Mouse (Mus musculus): ENCODE data around the gene Snai3. TPM values are rescaled to one million over a fixed set of nuclear protein-coding genes. Genes with fewer than 3 reads are reported as not detected.
A peak's percentile ranks its signal among the peaks of the same experiment; 100 is the strongest.

Snai3 gene
- polyA plus RNA-seq, 1 experiment from 2014 or later = 2.3 TPM

DNA sequence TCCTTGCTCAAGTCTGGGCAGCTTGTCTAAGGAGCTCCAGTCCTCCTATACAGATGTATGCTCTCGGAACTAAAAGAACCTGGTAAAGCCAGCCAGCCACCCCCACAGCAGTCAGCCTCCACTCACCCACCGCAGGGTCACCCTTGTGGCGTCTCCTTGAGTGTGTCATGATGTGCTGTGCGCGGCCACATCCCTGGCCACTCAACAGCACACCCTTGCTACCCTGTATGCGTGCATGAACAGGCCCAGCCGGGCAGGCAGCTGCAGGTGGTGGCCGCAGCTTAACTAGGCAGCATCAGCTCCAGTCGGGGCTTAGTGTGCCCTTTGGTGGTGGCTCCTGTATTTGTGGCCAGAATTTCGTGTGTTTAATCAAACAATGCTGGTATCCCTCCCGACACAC, 3.4 kb downstream of the Snai3 start:
- H3K9ac ChIP-seq = 0 out of 2 replicates have a peak overlapping the region, but pooled peaks have one; percentile 19
- no peak overlapping the region for H3K4me2 ChIP-seq
- H3K36me3 ChIP-seq = no peaks in the 10 kb centered on the region
- peaks cover 50% of the 10 kb centered on the region for H3K4me1 ChIP-seq (replicated peaks)
- H3K4me3 ChIP-seq = no peak overlapping the region
- WGBS = 65% methylated on average over 11 of the region's 11 CpGs
- no peak overlapping the region for H3K27ac ChIP-seq (ENCODE audit: poor library complexity, severe bottlenecking)
- H3K27me3 ChIP-seq (replicated peaks) = peaks cover 42% of the 10 kb centered on the region
- no peaks in the 10 kb centered on the region for H3K9me3 ChIP-seq (replicated peaks)
- no peak for ATAC-seq (ENCODE audit: insufficient number of reproducible peaks, low FRiP score)

DNA sequence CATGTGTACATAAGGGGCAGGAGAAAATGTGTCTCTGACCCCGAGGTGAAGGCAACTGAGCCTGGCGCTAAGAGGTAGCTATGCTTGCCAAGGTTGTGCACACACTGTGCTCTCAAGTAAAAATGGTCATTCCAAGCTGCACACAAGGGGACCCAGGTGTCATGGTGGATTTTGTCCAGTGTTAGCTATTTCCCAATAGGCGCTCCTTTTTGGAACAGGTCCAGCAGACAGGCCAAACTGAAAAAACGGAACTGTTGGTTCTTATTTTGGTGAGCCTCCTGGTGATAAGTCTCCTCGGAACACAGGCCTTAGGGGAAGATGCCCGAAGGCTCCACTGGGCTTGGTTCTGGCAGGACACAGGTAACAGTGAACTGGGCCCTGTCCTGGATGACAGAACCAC, 6.1 kb downstream of the Snai3 start:
- Histone ChIP-seq H3K9me3 (replicated peaks) (no peaks in the 10 kb centered on the region), H3K27me3 (replicated peaks) (peaks cover 16% of the 10 kb centered on the region), H3K4me2 (no peak overlapping the region), H3K36me3 (no peaks in the 10 kb centered on the region), H3K4me1 (replicated peaks) (peaks cover 45% of the 10 kb centered on the region), H3K27ac (ENCODE audit: poor library complexity, severe bottlenecking) (no peak overlapping the region), H3K9ac (no peak overlapping the region), H3K4me3 (no peak overlapping the region)
- WGBS = 83% methylated on average over 6 of the region's 6 CpGs
- no peak for ATAC-seq (ENCODE audit: insufficient number of reproducible peaks, low FRiP score)

DNA sequence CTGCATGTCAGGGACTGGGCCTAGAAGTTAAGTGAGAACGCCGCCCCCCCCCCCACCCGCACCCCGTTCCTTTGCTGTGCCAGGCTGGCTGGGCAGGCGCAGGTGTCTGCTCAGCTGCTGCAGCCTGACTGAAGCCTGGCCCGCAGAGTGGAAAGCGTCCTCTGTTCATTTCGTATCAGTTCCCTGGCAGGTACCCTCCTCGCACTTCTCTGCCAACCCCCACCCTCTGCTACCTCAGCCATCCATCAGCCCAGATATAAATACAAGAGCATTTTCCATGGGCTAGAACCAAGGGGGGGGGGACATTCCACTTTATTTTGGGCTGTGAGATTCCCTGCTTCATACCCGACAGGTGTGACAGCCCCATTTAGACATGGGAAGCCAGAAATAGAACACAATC, 8.4 kb downstream of the Snai3 start:
- H3K9ac ChIP-seq = no peak overlapping the region
- ATAC-seq (ENCODE audit: insufficient number of reproducible peaks, low FRiP score) = no peak
- H3K36me3 ChIP-seq = no peaks in the 10 kb centered on the region
- 63% methylated on average over 10 of the region's 10 CpGs for WGBS
- peaks cover 5% of the 10 kb centered on the region for H3K27me3 ChIP-seq (replicated peaks)
- H3K4me3 ChIP-seq = no peak overlapping the region
- H3K4me1 ChIP-seq (replicated peaks) = peaks cover 38% of the 10 kb centered on the region
- no peaks in the 10 kb centered on the region for H3K9me3 ChIP-seq (replicated peaks)
- peak overlapping the region; percentile 98 for H3K27ac ChIP-seq (ENCODE audit: poor library complexity, severe bottlenecking)
- H3K4me2 ChIP-seq = peak overlapping the region; percentile 12

GRCm38 (mm10) chr8:122451161-122451703, 9.3 kb downstream of the Snai3 start:
- ATAC-seq (ENCODE audit: insufficient number of reproducible peaks, low FRiP score) = peak; percentile 71
- peak overlapping the region; percentile 46 for H3K4me2 ChIP-seq
- H3K4me3 ChIP-seq = no peak overlapping the region
- 0 out of 2 replicates have a peak overlapping the region, but pooled peaks have one; percentile 37 for H3K9ac ChIP-seq
- H3K9me3 ChIP-seq (replicated peaks) = no peaks in the 10 kb centered on the region
- H3K27ac ChIP-seq (ENCODE audit: poor library complexity, severe bottlenecking) = peak overlapping the region; percentile 98
- no peaks in the 10 kb centered on the region for H3K36me3 ChIP-seq
- H3K27me3 ChIP-seq (replicated peaks) = peaks cover 4% of the 10 kb centered on the region; the same call in 1 of the 2 replicates
- H3K4me1 ChIP-seq (replicated peaks) = peaks cover 37% of the 10 kb centered on the region
- 32% methylated on average over 7 of the region's 7 CpGs for WGBS

GRCm38 (mm10) chr8:122445203-122445602, 15.3 kb downstream of the Snai3 start:
- Histone ChIP-seq H3K36me3 (no peaks in the 10 kb centered on the region), H3K4me3 (no peak overlapping the region), H3K27ac (ENCODE audit: poor library complexity, severe bottlenecking) (peak overlapping the region; percentile 93), H3K4me2 (peak overlapping the region; percentile 96), H3K9ac (0 out of 2 replicates have a peak overlapping the region, but pooled peaks have one; percentile 38), H3K27me3 (replicated peaks) (no peaks in the 10 kb centered on the region), H3K4me1 (replicated peaks) (peaks cover 31% of the 10 kb centered on the region), H3K9me3 (replicated peaks) (no peaks in the 10 kb centered on the region)
- ATAC-seq (ENCODE audit: insufficient number of reproducible peaks, low FRiP score) = no peak
- 57% methylated on average over 3 of the region's 3 CpGs for WGBS

GRCm38 (mm10) chr8:122444058-122444748, 16.3 kb downstream of the Snai3 start:
- Histone ChIP-seq H3K9ac (peak overlapping the region; percentile 76), H3K36me3 (peaks cover 8% of the 10 kb centered on the region), H3K4me1 (replicated peaks) (peaks cover 27% of the 10 kb centered on the region), H3K4me2 (peak overlapping the region; percentile 96), H3K27me3 (replicated peaks) (no peaks in the 10 kb centered on the region), H3K27ac (ENCODE audit: poor library complexity, severe bottlenecking) (peak overlapping the region; percentile 93), H3K9me3 (replicated peaks) (no peaks in the 10 kb centered on the region), H3K4me3 (peak overlapping the region; percentile 72)
- ATAC-seq (ENCODE audit: insufficient number of reproducible peaks, low FRiP score) = peak; percentile 30
- WGBS = 11% methylated on average over 19 of the region's 19 CpGs

- H3K4me3 ChIP-seq = peak within 1 kb of the TSS; percentile 72
- under 1% methylated on average over 47 of the region's 47 CpGs for WGBS
- peak within 1 kb of the TSS; percentile 93 for H3K27ac ChIP-seq (ENCODE audit: poor library complexity, severe bottlenecking)
- H3K9me3 ChIP-seq (replicated peaks) = no peaks in the 10 kb centered on the region
- peak within 1 kb of the TSS; percentile 96 for H3K4me2 ChIP-seq
- H3K4me1 ChIP-seq (replicated peaks) = peaks cover 29% of the 10 kb centered on the region
- ATAC-seq (ENCODE audit: insufficient number of reproducible peaks, low FRiP score) = peak; percentile 97
- peak within 1 kb of the TSS; percentile 88 for H3K9ac ChIP-seq
- no peaks in the 10 kb centered on the region for H3K27me3 ChIP-seq (replicated peaks)
- H3K36me3 ChIP-seq = peaks cover 16% of the 10 kb centered on the region
Measured at GRCm38 (mm10) chr8:122443262-122444006, 17.1 kb downstream of the Snai3 start, which contains the start of gene Mvd. Mvd (minus strand) TSS chr8:122443422.

DNA sequence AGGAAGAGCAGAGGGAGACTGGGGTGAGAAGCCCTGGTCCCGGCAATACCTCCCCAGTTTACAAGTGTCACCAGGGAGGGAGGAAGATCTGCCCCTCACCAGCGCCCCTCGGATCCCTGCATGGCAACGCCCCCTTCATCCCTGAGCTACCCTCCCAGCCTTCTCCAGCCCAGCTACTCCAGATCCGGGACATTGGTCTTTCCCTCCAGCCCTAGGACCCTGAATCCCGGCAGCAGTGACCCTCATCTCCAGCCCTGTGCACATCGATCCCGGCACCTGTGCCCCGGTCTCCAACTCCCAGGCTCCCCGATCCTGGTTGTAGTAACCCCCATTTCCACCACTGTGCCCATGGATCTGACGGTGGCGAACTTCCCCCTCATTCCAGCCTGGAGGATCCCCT, 17.8 kb downstream of the Snai3 start:
- ATAC-seq (ENCODE audit: insufficient number of reproducible peaks, low FRiP score) = peak; percentile 0; the same call in 1 of the 2 replicates
- WGBS = 1% methylated on average over 12 of the region's 12 CpGs
- Histone ChIP-seq H3K27me3 (replicated peaks) (no peaks in the 10 kb centered on the region), H3K9me3 (replicated peaks) (no peaks in the 10 kb centered on the region), H3K4me2 (peak overlapping the region; percentile 96), H3K9ac (peak overlapping the region; percentile 88), H3K4me3 (peak overlapping the region; percentile 72), H3K27ac (ENCODE audit: poor library complexity, severe bottlenecking) (peak overlapping the region; percentile 65), H3K36me3 (peaks cover 18% of the 10 kb centered on the region), H3K4me1 (replicated peaks) (peaks cover 35% of the 10 kb centered on the region)

GRCm38 (mm10) chr8:122442356-122442755, 18.2 kb downstream of the Snai3 start:
- Histone ChIP-seq H3K4me3 (peak overlapping the region; percentile 72), H3K4me2 (peak overlapping the region; percentile 96), H3K27ac (ENCODE audit: poor library complexity, severe bottlenecking) (peak overlapping the region; percentile 65; the same call in 1 of the 2 replicates), H3K27me3 (replicated peaks) (no peaks in the 10 kb centered on the region), H3K9me3 (replicated peaks) (no peaks in the 10 kb centered on the region), H3K9ac (peak overlapping the region; percentile 88), H3K4me1 (replicated peaks) (peaks cover 39% of the 10 kb centered on the region), H3K36me3 (peaks cover 22% of the 10 kb centered on the region)
- ATAC-seq (ENCODE audit: insufficient number of reproducible peaks, low FRiP score) = no peak
- 31% methylated on average over 7 of the region's 7 CpGs for WGBS

DNA sequence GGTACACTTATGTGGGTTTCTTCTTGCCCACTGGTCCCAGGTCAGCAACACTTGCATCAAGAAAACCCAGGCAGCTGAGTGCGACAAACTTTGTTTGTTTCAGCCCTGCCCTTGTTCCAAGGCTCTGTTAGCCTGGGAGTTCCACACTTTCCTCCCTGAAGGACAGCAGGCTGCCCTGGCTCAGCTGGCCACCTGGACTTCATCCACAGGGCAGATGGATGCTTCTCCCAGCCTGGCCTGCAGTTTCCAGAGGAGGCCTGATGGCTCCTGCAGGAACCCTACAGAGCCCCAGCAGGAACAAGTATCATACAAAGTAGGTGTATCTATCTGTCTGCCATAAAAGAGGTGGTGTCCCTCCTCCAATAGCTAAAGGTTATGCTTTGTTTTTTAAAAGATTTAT, 19.2 kb downstream of the Snai3 start:
- Histone ChIP-seq H3K4me2 (no peak overlapping the region), H3K4me3 (no peak overlapping the region), H3K36me3 (peaks cover 32% of the 10 kb centered on the region), H3K9ac (no peak overlapping the region), H3K4me1 (replicated peaks) (peaks cover 39% of the 10 kb centered on the region), H3K27ac (ENCODE audit: poor library complexity, severe bottlenecking) (no peak overlapping the region), H3K27me3 (replicated peaks) (no peaks in the 10 kb centered on the region), H3K9me3 (replicated peaks) (no peaks in the 10 kb centered on the region)
- ATAC-seq (ENCODE audit: insufficient number of reproducible peaks, low FRiP score) = no peak
- WGBS = 94% methylated on average over 1 of the region's 1 CpGs

DNA sequence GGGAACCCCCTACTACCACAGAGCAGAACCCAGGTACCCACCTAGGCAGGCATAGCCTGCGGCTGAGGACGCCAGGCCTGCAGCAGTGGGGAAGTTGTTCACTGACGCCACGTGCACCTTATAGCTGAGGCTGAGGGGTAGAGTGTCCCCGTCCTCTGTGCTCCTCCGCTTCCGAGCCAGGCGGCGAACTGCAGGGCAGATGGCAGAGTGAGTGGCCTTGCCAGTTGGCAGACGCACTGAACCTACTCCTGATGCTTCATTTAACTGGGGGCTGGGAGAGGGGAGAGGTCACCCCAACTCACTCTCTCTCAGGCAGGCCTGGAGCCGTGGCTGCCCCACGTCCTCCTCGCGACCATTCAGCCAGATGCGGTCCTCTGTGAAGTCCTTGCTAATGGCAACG, 21.2 kb downstream of the Snai3 start:
- H3K27ac ChIP-seq (ENCODE audit: poor library complexity, severe bottlenecking) = no peak overlapping the region
- 90% methylated on average over 16 of the region's 16 CpGs for WGBS
- peaks cover 19% of the 10 kb centered on the region for H3K4me1 ChIP-seq (replicated peaks)
- no peaks in the 10 kb centered on the region; the same call in 1 of the 2 replicates for H3K9me3 ChIP-seq (replicated peaks)
- H3K36me3 ChIP-seq = peaks cover 49% of the 10 kb centered on the region
- no peak overlapping the region for H3K4me2 ChIP-seq
- H3K27me3 ChIP-seq (replicated peaks) = no peaks in the 10 kb centered on the region
- ATAC-seq (ENCODE audit: insufficient number of reproducible peaks, low FRiP score) = no peak
- no peak overlapping the region for H3K9ac ChIP-seq
- H3K4me3 ChIP-seq = no peak overlapping the region

Data from heart, embryonic 12.5 days (tissue).